Mouse (Mus musculus): ENCODE measurements around the gene Hpca.

The Hpca gene

DNA sequence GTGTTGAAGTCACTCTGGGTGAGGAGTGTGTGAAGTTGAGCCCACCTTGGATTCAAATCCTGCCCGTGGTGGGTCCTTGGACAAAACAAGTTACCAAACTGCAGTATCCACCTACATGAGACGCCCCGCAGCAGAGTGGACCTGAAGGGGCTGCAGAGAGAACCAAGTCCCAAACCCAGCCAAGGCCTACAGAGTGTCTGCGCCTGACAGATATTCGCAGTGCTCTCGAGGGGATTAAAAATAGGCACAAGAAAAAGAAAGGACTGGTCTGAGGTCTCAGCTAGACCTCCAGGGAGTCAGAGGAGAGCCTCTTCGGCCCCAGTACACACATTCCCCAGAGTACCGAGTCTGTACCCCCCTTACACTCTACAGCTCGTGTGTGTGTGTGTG, 14.3 kb upstream of the Hpca start:
- no peak for DNase-seq (ENCODE audit: low spot score in 2 of 2)

DNA sequence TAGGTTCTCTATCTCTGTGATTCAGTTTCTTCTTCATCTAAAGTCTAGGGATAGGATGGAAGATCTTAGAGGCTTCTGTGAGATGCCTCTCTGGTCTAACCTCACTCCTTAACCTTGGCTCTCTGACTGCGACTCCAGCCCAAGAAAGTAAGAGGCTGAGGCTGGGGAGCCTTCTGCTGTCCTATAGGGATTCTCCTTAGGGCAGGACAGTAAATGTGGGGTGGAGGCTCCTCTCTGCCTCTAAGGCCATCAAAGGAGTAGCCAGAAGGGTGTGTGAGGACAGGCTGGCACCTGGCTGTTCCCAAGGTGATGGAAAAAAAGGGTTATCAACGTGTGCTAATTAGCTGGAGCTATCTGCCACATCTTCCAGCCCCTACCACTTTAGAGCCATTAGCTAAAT, 13.8 kb upstream of the Hpca start:
- DNase-seq (ENCODE audit: low spot score in 2 of 2) = no peak

DNA sequence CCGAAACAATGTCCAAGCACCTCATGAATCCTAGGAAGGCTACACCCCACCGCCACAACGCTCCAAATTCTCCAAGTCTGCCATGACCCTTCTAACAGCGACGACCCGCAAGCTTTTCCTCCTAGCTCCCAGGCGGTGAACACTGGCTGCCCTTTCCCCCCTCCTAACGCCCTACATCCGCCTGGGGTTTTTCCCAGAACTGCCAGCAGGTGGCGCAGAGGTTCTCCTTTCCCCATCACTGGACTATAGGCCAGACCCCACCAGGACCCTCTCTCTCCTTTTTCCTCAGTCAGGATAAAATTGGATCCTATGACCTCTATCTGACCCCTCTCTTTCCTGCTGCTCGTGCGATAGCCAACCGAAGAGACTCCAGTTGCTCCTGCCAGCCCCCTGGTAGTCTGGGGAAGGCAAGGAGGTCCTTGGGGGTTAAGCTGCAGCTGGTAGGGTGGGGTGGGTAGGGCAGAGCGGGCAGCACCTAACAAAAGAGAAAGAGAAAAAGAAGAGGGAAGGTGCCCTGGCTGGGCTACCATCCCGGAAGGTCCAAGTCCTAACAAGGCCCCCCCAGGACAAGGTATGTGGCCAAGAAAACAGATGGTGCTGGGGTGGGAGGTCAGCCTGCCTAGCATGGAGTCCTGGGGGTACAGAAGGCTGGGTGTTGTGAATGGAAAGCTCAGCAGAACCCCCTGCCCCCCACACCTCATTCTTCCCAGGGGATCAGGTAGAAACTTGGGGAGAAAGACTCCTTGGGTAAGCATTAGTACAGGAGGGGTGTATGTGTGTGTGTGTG, 13.2 kb upstream of the Hpca start:
- peak; percentile 44 to 80 for DNase-seq (ENCODE audit: low spot score in 2 of 2)

DNA sequence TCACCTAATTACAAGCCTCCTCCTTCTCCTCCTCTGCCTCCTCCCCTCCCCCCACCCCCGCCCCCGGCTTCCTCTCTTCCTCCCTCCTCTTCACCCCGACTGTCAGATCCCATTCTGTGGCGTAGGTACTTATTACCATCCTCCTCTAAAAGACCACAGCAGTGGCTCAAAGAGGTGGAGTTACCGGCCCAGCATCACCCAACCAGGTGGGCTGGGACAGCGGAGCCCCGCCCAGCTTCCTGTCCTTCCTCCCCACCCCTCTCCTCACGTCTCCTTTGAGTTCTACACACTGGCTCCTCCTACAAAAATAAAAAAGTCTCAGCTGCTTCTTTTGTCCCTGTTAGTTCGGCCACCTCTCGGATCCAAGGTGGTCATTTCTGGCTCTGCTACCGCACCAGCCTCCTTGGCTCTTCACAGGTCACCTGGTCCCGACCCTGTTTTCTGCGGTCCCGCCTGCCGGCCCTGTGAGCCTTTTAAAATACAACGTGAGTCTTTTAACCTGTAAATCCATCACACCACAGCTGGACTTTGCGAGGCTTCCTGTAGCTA, 9.0 kb upstream of the Hpca start:
- peak; percentile 29 to 30 for DNase-seq (ENCODE audit: low spot score in 2 of 2)

DNA sequence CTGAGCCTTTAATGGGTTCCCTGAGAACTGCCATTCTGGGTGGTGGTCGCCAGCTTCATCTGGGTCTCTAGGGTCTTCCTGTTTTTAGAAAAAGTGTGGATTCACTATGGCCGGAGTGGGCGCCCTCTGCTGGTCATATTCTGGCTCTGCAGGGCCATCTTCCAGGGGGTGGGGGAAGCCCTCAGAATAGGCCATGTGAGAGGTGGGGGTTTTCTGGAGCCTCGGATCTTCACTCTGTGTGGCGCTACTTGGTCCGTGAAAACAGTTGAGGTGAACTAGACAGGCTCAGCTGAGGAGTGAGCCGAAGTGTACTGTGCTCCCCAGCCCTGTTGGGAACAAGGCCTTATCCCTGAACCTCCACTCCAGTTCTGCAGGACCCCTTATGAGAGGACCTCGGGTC, 8.3 kb upstream of the Hpca start:
- DNase-seq (ENCODE audit: low spot score in 2 of 2) = peak; percentile 9 to 43

DNA sequence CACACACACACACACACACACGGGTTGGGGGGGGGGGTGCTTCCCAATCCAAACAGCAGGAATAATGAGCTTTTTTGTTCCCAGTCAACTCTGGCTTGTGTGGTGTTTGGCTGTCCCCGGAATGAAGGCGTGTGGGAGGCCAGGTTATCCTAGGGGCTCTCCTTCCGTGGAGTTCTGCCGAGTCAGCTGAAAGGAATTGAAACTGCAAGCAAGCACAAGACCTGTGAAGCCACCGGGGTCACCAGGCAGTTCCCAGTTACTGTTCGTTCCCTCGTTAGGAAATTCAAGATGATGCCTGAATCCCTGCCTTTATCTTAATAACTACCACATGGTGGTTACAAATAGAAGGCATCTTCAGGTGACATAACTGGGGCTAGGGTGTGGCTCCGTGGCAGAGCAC, 7.6 kb upstream of the Hpca start:
- no peak for DNase-seq (ENCODE audit: low spot score in 2 of 2)

DNA sequence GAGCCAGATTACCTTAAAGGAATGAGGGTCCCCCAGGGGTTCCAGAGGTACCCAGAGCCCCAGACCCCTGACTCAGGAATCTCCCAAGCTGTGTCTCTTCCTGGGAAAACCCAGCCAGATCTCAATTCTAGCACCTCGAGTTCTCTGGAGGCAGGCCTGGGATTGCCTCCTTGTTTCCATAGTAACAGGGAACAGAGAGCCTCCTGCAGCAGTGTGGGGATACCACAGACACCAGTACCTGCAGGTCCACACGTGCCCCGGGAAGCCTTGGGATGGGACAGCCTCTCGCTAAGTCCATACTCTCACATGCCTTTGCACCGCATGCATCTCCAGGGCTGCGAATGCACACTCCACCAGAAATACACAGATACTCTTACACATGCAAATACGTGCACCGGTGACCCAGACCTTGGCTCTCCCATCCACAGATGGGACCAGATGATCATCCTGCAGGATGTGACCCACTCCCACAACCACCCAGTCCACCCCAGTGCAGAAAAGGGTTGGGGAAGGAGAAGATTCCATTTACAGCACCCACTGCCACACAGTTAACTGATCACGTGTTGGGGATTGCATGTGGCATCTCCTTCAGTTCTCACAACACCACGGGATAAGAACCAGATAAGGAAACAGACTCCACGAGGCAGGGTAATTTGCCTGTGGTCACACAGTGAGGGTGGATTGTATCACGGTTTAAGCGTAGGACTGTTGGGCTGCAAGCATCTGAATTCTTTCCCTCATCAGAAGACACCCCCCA, 6.9 kb upstream of the Hpca start:
- no peak for DNase-seq (ENCODE audit: low spot score in 2 of 2)

DNA sequence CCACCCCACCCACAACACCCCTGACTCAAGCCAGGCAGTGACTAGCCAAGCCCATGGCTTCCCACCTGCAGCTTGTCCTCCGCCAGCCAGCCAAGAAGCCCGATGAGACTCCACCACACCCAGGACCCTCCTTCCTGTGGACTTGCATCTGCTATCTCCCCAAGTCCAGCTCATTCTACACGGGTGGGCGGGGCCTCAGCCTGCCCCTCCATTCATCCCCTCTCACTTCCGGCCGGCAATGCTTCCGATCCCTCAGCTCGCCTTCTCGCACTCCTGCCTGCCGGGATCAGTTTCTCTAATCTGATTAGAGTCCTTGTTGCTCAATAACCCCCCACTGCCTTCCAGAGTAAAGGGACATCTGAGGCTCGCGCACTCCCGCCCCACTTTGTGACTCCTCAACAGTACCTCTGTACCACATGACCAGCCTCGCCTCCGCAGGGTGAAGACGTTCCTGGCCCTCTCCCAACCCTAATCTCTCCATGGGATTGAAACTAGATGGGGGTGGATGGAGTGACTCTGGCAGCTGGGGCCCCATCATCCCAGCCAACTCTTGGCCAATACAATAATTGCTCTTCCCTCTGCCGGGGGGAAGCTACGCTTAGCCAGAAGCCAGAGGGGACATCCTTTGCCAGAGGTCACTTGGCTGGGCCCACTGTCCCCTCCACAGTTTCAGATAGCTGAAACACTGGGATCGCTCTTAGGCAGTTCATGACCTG, 4.1 kb upstream of the Hpca start:
- DNase-seq (ENCODE audit: low spot score in 2 of 2) = no peak

DNA sequence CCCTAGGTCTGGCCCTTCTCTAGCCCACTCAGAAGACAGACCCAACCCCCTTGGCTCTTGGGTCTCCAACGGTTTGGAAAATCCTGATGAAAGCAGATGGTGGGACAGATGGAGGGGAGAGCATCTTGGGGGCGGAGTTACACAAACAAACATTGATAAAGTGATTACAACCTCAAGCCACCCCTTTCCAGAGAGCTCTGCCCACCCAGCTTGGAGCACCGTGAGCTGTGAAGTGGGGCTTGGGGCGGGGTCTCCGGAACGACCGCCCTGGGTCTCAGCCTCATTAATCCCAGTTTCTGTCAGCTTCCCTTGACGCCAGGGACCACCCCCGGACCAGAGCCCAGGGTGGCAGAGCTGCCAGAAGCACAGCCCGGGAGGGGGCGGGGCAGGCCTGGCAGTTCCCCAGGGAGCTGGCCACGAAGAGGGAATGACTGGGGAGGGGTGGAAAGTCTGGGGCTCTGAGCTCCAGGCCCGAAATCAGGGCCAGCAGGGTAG, 2.9 kb upstream of the Hpca start:
- no peak for DNase-seq (ENCODE audit: low spot score in 2 of 2)

DNA sequence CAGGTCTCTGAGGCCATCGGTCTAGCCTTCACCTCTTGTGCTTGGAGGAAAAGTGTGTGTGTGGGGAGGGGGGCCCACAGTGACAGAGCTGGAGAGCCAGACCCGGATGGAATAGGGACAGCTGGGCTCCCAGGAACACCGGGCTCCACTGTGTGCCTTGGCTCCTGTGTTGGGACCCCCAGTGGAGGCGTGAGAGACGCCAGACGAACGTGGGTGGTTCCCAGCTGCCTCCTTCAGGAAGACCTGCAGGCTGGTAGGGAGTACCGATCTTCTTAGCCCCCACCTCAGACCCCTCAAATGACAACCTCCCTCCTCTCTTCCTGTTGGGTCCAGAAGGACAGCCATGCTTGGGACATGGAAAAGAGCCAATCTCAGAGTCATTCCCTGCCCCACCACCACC, 883 bp upstream of the Hpca start:
- no peak for DNase-seq (ENCODE audit: low spot score in 2 of 2)

DNA sequence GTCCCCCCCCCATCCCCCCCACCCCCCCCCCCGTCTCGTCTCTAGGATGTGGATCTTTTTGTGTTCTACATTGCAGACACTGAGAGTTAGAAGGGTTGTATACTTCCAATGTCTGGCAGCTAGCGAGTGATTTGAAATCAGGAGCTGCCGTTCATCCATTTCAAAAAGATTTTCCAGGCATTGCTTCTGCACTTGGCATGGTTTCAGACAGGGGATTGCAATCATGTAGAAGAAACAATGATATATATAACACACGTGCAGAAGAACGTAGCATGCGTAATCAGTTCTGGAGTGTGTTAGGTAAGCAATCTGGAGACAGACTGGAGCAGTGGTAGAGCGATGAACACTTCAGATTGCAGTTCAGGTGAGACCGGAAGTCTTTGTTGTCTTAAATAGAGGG, 271 bp upstream of the Hpca start:
- DNase-seq (ENCODE audit: low spot score in 2 of 2) = no peak

DNA sequence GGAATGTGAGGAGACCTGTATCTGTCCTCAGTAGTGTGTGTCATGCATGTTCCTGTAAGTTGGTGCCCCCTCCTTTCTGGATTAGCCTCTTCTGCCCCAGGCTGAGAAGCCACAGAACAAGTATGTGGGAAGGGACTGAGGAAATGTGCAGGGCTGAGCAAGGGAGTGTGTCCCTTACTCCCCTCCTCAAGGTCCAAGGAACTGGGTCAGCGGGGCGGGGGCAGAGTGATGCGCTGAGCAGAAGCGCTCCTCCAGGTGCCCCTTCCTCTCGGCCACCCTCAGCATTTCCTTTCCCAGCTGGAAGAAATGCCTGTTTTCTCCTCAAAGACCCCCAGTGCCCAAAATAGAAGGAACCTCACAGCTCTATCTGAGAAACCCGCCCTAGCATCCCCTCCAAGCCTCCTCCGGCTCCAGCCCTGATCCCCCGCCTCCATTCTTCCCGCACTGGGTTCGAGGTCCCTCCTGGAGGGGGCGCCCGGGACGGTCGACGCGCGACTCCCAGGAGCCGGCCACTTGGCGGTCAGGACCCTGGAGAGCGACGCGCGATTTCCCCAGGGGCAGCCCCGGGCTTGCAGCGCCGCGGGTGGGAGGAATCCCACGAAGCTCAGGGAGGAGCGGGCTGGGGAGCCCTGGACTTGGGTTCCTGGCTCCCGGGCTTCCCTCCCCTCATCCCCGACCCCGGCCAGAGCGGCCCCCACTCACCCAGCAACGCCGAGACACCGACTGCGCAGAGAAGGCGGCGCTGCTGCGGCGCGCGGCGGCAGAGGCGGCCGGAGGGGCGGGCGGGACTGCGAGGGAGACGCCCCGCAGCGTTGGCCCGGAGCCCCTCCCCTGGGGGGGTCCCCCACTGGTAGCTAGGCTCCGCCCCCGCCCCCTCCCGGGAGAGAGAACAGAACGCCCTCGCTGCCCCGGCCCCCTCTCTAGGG, 1.1 kb downstream of the Hpca start:
- DNase-seq (ENCODE audit: low spot score in 2 of 2) = peak; percentile 24 to 79

DNA sequence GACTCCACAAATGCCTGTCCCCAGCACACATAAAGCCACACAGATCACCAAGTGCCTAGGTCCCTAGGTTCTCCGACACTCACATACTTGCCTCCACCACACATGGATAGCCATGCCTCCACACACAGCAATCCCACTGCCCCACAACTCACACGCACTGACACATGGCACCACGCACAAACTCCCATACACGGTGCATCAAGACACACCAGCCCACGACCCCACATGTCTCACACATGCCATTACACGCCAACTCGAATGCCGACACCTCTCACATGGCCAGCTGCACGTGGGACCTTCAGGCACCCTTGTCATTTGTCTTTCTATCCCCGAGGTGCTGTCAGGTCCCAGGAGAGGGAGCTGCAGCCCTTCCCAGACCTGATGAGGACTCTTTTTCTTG, 2.1 kb downstream of the Hpca start:
- DNase-seq (ENCODE audit: low spot score in 2 of 2) = no peak

DNA sequence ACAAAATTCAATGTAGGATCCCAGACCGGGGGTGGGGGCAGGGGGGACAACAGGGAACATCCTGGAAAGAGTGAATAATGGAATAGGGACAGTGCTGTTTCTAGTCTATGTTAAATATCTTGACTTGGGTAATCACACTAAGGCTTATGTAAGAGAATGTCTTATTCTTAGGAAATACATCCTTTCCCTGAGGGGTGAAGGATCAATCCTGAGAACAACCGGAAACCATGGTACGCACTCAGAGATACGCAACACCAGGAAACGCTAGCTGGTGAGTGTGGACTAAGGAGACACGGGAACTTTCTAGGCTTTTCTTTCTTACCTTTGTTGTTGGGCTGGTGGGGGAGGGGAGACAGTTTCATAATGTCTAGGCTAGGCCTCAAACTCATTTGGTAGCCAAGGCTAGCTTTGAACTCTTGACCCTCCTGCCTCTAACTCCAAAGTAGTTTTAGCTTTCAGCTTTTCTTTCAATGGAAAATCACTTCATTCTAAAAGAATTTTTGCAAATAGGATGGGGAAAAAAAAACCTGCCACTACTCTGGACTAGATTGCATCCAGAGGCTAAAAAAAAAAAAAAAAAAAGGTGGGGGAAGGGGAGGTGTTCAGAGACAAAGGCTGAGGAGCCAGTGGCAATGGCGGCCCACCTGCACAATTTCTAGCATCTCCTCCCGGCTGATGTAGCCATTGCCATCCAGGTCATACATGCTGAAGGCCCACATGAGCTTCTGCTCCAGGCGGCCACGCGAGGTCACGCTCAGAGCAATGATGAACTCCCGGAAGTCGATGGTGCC, 3.9 kb downstream of the Hpca start:
- no peak for DNase-seq (ENCODE audit: low spot score in 2 of 2)

DNA sequence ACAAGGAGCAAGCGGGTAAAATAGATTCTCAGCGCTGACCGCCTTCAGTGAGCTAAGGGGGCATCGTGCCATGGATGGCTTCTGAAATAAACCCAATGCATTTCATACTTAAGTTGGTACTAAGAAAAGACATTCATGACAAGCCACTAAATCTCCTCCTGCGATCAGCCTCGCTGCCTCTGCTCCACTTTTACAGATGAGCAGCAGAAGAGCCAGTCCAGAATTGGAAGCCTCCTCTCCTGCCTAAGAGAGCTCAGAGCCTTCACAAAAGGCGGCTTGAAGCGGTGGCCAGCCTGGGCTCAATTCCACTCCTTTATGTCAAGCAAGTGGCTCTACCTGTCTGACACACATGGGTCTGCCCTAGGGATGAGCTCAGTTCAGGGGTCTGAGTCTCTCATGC, 5.1 kb downstream of the Hpca start:
- no peak for DNase-seq (ENCODE audit: low spot score in 2 of 2)

DNA sequence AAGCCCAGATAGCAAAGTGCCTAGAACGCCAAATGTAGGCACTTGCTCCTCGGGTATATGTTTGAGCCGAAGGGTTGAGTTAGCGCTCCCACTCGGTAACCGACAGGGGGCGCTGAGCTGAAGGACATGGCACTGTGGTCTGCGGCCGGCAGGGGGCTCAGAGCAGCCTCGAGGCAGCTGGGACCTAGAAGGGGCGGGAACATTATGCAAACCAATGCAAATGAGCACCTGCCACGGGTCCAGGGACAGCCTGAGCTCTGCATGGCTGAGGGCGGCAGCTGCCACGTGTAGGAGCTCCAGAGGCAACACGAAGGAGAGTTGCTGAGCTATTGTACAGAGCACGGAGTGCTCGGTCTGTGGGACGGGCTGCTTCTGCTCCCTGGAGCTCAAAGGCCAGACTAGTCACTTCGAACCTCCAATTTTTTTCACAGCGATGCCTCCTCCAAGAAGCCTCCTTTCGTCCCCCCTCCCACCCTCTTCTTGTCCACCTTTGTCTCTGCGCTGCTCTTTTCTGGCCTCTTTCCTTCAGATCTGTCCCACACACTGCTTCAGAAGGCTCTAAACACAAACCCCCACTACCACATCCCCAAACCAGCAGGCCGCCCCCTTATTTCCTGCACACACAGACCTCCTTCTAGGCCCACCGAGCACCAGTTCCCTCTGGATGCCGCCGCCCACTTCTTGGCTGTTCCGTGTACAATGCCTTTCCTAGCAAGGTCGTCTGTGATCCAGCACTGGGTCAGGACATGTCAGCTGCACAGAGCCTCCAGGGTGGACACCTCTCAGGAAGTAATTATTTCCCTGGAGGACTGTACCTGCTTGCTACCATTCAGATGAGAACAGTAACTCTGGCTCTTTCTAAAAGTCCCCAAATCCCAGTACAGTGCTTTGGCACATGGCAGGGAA, 8.5 kb downstream of the Hpca start:
- peak; percentile 50 to 59 for DNase-seq (ENCODE audit: low spot score in 2 of 2)

DNA sequence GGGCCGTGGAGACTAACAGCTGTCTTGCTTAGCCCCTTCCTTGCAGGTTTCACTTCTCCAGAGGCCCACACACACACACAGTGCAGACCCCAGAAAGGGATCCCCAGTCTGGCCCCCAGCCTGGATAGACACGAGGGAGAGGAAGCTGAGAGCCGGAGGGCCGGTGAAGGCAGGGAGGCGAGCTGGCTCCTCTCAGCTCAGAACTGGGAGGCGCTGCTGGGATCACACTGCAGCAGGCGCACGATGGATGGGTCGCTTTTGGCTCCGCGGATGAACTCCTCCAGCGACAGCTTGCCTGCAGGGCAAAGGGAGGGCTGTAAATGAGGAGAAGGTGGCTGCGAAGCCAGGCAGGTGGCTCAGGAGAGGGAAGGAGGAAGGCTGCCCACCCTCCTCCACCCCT, 9.6 kb downstream of the Hpca start:
- DNase-seq (ENCODE audit: low spot score in 2 of 2) = no peak

DNA sequence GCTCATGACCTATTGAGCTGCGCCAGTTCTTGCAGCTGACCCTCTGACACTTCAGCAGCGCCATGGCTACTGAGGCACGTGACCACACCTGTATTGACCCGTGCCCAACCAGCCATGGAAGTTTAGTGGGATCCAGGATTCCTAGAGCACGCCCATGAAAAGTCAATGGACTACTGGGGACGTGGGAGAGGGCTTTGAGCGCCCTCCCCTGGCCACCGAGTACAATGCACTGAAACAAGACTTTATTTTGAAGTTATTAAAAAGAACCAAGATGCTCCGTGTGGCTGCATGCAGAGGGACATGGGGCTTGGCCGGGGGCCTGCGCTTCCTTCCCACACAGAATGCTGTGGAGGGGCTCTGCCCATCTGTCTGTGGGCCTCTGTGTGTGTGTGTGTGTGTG, 10.5 kb downstream of the Hpca start:
- no peak for DNase-seq (ENCODE audit: low spot score in 2 of 2)

DNA sequence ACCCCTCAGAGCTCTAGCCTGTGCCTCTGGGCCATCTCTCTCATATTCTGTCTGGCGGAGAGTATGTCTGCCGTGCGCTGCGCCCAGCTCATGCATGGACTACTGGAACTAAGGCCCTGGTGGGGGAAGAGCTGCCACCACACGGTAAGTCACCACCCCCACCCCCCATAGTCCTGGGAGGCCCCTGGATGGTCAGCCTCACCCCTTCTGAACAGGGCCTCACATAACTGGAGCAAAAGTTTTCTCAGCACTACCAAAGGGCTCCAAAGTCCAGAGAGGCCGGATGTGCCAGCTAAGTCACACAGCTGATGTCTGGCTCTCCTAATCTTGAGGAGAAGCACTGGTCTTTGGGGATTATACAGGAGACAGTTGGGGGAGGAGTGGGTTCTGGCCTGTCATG, 11.0 kb downstream of the Hpca start:
- no peak for DNase-seq (ENCODE audit: low spot score in 2 of 2)
